Mouse (Mus musculus) thymus, adult 2 months (tissue): ENCODE measurements around the gene Plcb2.

ENCODE experiments used
- CTCF ChIP-seq: fragments of 200-500 bp; IDR thresholded peaks from 2 replicates; pipeline ENCODE4 v1.5.1; 2012; ENCODE audit warnings: mild to moderate bottlenecking, control low read depth, low read length, moderate library complexity, borderline replicate concordance; ENCODE audit not compliant: control insufficient read depth, poor library complexity, insufficient read depth; ENCODE audit errors: extremely low read depth
- POLR2A ChIP-seq: fragments of 200-500 bp; IDR thresholded peaks from 2 replicates; pipeline ENCODE4 v1.6.1; 2012; ENCODE audit warnings: mild to moderate bottlenecking, low read length, control low read depth, moderate library complexity; ENCODE audit not compliant: control insufficient read depth, poor library complexity, insufficient read depth; ENCODE audit errors: extremely low read depth

GRCm38 (mm10) chr2:118727911-118728310 lies 327 bp downstream of the Plcb2 start:
- TF ChIP-seq CTCF (no peak), POLR2A (no peak)
